In the genomic region with DNA sequence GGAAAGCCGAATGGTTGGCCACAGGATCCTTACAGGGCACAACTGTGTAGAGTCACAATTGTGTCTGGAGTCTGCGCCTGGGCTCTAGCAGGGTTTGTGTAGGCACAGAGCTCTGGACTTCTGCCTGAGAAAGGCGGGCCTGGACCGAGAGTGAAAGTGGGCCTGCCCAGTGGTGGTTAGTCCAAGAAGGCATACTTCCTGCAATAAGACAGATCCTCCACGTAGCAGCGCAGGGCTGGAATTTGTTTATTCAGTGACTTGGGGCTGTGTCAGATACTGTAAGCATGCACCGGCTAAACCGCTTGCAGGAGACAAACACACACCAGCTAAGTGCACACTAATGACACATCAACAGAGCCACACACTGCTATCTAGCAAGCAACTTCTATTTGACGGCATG, we compare ENCODE assay signal across 8 mouse cellular contexts. TPM values are rescaled to one million over a fixed set of nuclear protein-coding genes. Genes with fewer than 3 reads are reported as not detected.
A peak's percentile ranks its signal among the peaks of the same experiment; 100 is the strongest.
DNase-seq lines count a peak whose midpoint lies in the region; ATAC-seq and TF ChIP-seq lines count a peak whose summit lies in the region.
"Had no signal": no experiment of that assay in that cellular context is flagged by ENCODE, and none has a peak within 500 bp of the region (broad histone marks: within the 10 kb centered on the region; RNA-seq: fewer than 3 reads in every experiment).

No protein-coding gene starts in this region.

- intact Hi-C loops in left cerebral cortex, adult 2 months (cut with DNase I) = no loop called here

- 0 out of 2 replicates have a peak, but pooled peaks cover under 1% of the 10 kb centered on the region for H3K36me3 ChIP-seq in embryonic facial prominence, embryonic 14.5 days (ENCODE audit: control insufficient read depth, insufficient read depth, low read length)
- H3K36me3 ChIP-seq in intestine, embryonic 14.5 days (ENCODE audit: control insufficient read depth, insufficient read depth, low read length) = no peaks in the 10 kb centered on the region
- H3K36me3 ChIP-seq in lung, postnatal 0 days (ENCODE audit: insufficient read depth, low read length) = no peaks in the 10 kb centered on the region
- no peaks in the 10 kb centered on the region for H3K36me3 ChIP-seq in forebrain, embryonic 15.5 days
- H3K36me3 ChIP-seq: midbrain, embryonic 12.5 days had no signal

- peak overlapping the region; percentile 32; the same call in 1 of the 2 replicates for H3K9ac ChIP-seq in embryonic facial prominence, embryonic 14.5 days (ENCODE audit: low read depth, low read length)
- no peak overlapping the region for H3K9ac ChIP-seq in intestine, embryonic 14.5 days (ENCODE audit: low read length)
- no peak overlapping the region for H3K9ac ChIP-seq in lung, postnatal 0 days (replicated peaks; ENCODE audit: low read depth)
- H3K9ac ChIP-seq in forebrain, embryonic 15.5 days (replicated peaks) = no peak overlapping the region
- H3K9ac ChIP-seq: midbrain, embryonic 12.5 days had no signal

- H3K4me3 ChIP-seq in embryonic facial prominence, embryonic 14.5 days (ENCODE audit: low read depth, low read length) = no peak overlapping the region
- H3K4me3 ChIP-seq in intestine, embryonic 14.5 days (ENCODE audit: low read depth, low read length) = no peak overlapping the region
- H3K4me3 ChIP-seq in lung, postnatal 0 days (ENCODE audit: low read depth, low read length) = no peak overlapping the region
- H3K4me3 ChIP-seq in left cerebral cortex, adult 2 months = no peak overlapping the region
- H3K4me3 ChIP-seq in forebrain, embryonic 15.5 days = no peak overlapping the region
- H3K4me3 ChIP-seq: midbrain, embryonic 12.5 days had no signal

- no peak for ATAC-seq in embryonic facial prominence, embryonic 14.5 days (ENCODE audit: low read depth)
- ATAC-seq in intestine, embryonic 14.5 days (replicated peaks; ENCODE audit: low FRiP score, low TSS enrichment, low read depth) = no peak; the same call in 1 of the 2 replicates
- ATAC-seq in lung, postnatal 0 days = peak; percentile 76
- ATAC-seq in forebrain, embryonic 15.5 days (replicated peaks) = no peak

- H3K9me3 ChIP-seq in embryonic facial prominence, embryonic 14.5 days (ENCODE audit: control insufficient read depth, low read length) = no peaks in the 10 kb centered on the region
- no peaks in the 10 kb centered on the region for H3K9me3 ChIP-seq in intestine, embryonic 14.5 days (ENCODE audit: control insufficient read depth, low read length)
- H3K9me3 ChIP-seq in lung, postnatal 0 days (ENCODE audit: low read length) = no peaks in the 10 kb centered on the region
- H3K9me3 ChIP-seq in forebrain, embryonic 15.5 days = no peaks in the 10 kb centered on the region
- H3K9me3 ChIP-seq: midbrain, embryonic 12.5 days had no signal

- peaks cover 63% of the 10 kb centered on the region for H3K27me3 ChIP-seq in embryonic facial prominence, embryonic 14.5 days (replicated peaks; ENCODE audit: control insufficient read depth, insufficient read depth, low read length)
- peaks cover 41% of the 10 kb centered on the region for H3K27me3 ChIP-seq in intestine, embryonic 14.5 days (replicated peaks; ENCODE audit: control insufficient read depth, insufficient read depth, low read length)
- H3K27me3 ChIP-seq in lung, postnatal 0 days (replicated peaks; ENCODE audit: insufficient read depth, low read length) = peaks cover 8% of the 10 kb centered on the region; the same call in 1 of the 2 replicates
- H3K27me3 ChIP-seq in forebrain, embryonic 15.5 days = peaks cover 57% of the 10 kb centered on the region

- peak; percentile 37 for DNase-seq in MN1 (ENCODE audit: low spot score)
- DNase-seq in embryonic facial prominence, embryonic 14.5 days (ENCODE audit: low spot score) = peak; percentile 67
- DNase-seq in intestine, embryonic 14.5 days (ENCODE audit: low spot score) = peak; percentile 79
- peak; percentile 87 for DNase-seq in lung, postnatal 0 days (ENCODE audit: low spot score)
- DNase-seq in cerebellum, postnatal 14 days = no peak
- no peak for DNase-seq in left cerebral cortex, adult 2 months (ENCODE audit: extremely low spot score in 1 of 2, low spot score in 2 of 2)

- peaks cover 33% of the 10 kb centered on the region for H3K4me1 ChIP-seq in embryonic facial prominence, embryonic 14.5 days (ENCODE audit: control insufficient read depth, insufficient read depth, low read length)
- peaks cover 42% of the 10 kb centered on the region for H3K4me1 ChIP-seq in intestine, embryonic 14.5 days (replicated peaks; ENCODE audit: control insufficient read depth, insufficient read depth, low read length)
- H3K4me1 ChIP-seq in lung, postnatal 0 days (ENCODE audit: insufficient read depth, low read depth, low read length) = peaks cover 25% of the 10 kb centered on the region
- H3K4me1 ChIP-seq in forebrain, embryonic 15.5 days = peaks cover 24% of the 10 kb centered on the region

- 0 out of 2 replicates have a peak, but pooled peaks have one; percentile 10 for TF ChIP-seq CTCF in lung, postnatal 0 days (IDR thresholded peaks at IDR 0.05)
- TF ChIP-seq CTCF in left cerebral cortex, adult 2 months (IDR thresholded peaks at IDR 0.05) = no peak

- H3K4me2 ChIP-seq in embryonic facial prominence, embryonic 14.5 days (ENCODE audit: low read depth, low read length) = peak overlapping the region; percentile 99; the same call in 1 of the 2 replicates
- peak overlapping the region; percentile 9 for H3K4me2 ChIP-seq in intestine, embryonic 14.5 days (ENCODE audit: low read length)
- peak overlapping the region; percentile 95 for H3K4me2 ChIP-seq in lung, postnatal 0 days (replicated peaks; ENCODE audit: low read depth, low read length)
- no peak overlapping the region for H3K4me2 ChIP-seq in forebrain, embryonic 15.5 days (replicated peaks)

- 39% methylated on average over 9 of the region's 9 CpGs for WGBS in embryonic facial prominence, embryonic 14.5 days
- WGBS in intestine, embryonic 14.5 days = 15% methylated on average over 9 of the region's 9 CpGs
- 8% methylated on average over 9 of the region's 9 CpGs for WGBS in lung, postnatal 0 days
- 40% methylated on average over 9 of the region's 9 CpGs for WGBS in forebrain, embryonic 15.5 days

- no peak for TF ChIP-seq EP300 in lung, postnatal 0 days (IDR thresholded peaks at IDR 0.05)

- H3K27ac ChIP-seq in embryonic facial prominence, embryonic 14.5 days (replicated peaks; ENCODE audit: low read depth, low read length) = no peak overlapping the region
- H3K27ac ChIP-seq in intestine, embryonic 14.5 days (ENCODE audit: low read depth) = no peak overlapping the region
- 0 out of 2 replicates have a peak overlapping the region, but pooled peaks have one; percentile 40 for H3K27ac ChIP-seq in lung, postnatal 0 days (ENCODE audit: low read length)
- no peak overlapping the region for H3K27ac ChIP-seq in left cerebral cortex, adult 2 months
- no peak overlapping the region for H3K27ac ChIP-seq in forebrain, embryonic 15.5 days (replicated peaks)
- H3K27ac ChIP-seq: midbrain, embryonic 12.5 days had no signal

RNA-seq across cellular contexts. Expression of gene Tcea3, which starts 2.3 kb away (rescaled TPM):
- 25.4 and 27.2 TPM in 2 replicates for polyA plus RNA-seq in embryonic facial prominence, embryonic 14.5 days (2014; fragmentation: Nextera tagmentation; extraction: Ambion mirVana)
- 18.7 and 19.1 TPM in 2 replicates for polyA plus RNA-seq in intestine, embryonic 14.5 days (2014; fragmentation: Nextera tagmentation; extraction: Ambion mirVana)
- 26.8 and 29.1 TPM in 2 replicates for polyA plus RNA-seq in lung, postnatal 0 days (2015; fragmentation: Nextera tagmentation; extraction: Ambion mirVana)
- under 1 TPM; 0.68 to 0.93 TPM for total RNA-seq in left cerebral cortex, adult 2 months (2021)
- 0.57 and 1.0 TPM in 2 replicates for polyA plus RNA-seq in forebrain, embryonic 15.5 days (2015; fragmentation: Nextera tagmentation; extraction: Ambion mirVana)

RNA-seq across cellular contexts. Expression of gene Zfp46, which starts 34.7 kb away (rescaled TPM):
- polyA plus RNA-seq in embryonic facial prominence, embryonic 14.5 days (2014; fragmentation: Nextera tagmentation; extraction: Ambion mirVana) = 24.2 and 27.3 TPM in 2 replicates
- polyA plus RNA-seq in intestine, embryonic 14.5 days (2014; fragmentation: Nextera tagmentation; extraction: Ambion mirVana) = 19.0 and 25.4 TPM in 2 replicates
- polyA plus RNA-seq in lung, postnatal 0 days (2015; fragmentation: Nextera tagmentation; extraction: Ambion mirVana) = 18.4 and 21.0 TPM in 2 replicates
- 10 to 100 TPM; 53.5 to 54.9 TPM for total RNA-seq in left cerebral cortex, adult 2 months (2021)
- 42.2 and 46.1 TPM in 2 replicates for polyA plus RNA-seq in forebrain, embryonic 15.5 days (2015; fragmentation: Nextera tagmentation; extraction: Ambion mirVana)

RNA-seq across cellular contexts. Expression of gene Asap3, which starts 43.6 kb away (rescaled TPM):
- polyA plus RNA-seq in embryonic facial prominence, embryonic 14.5 days (2014; fragmentation: Nextera tagmentation; extraction: Ambion mirVana) = 8.1 and 11.3 TPM in 2 replicates
- polyA plus RNA-seq in intestine, embryonic 14.5 days (2014; fragmentation: Nextera tagmentation; extraction: Ambion mirVana) = 4.6 and 4.9 TPM in 2 replicates
- 5.4 and 5.5 TPM in 2 replicates for polyA plus RNA-seq in lung, postnatal 0 days (2015; fragmentation: Nextera tagmentation; extraction: Ambion mirVana)
- total RNA-seq in left cerebral cortex, adult 2 months (2021) = 1 to 10 TPM; 2.2 to 2.4 TPM
- 3.4 and 3.7 TPM in 2 replicates for polyA plus RNA-seq in forebrain, embryonic 15.5 days (2015; fragmentation: Nextera tagmentation; extraction: Ambion mirVana)

Comparison
In these comparisons a context has a peak if more than half of its experiments do, and no peak if none do; other contexts are left out.
1. DNase-seq: peak in MN1 (single experiment), embryonic facial prominence, embryonic 14.5 days (single experiment), intestine, embryonic 14.5 days (single experiment) and lung, postnatal 0 days (single experiment); none in cerebellum, postnatal 14 days (0 of 2) and left cerebral cortex, adult 2 months (0 of 2).